Mouse (Mus musculus): ENCODE data around the gene Tada1.

GRCm38 (mm10) chr1:166388511-166388910 lies 9.6 kb downstream of the Tada1 start:
- no peak for TF ChIP-seq CTCF (IDR thresholded peaks at IDR 0.05)
- TF ChIP-seq EP300 (IDR thresholded peaks at IDR 0.05) = no peak
